Mouse (Mus musculus) ZHBTc4 (cell line): ENCODE measurements around the gene Rap1a.
A peak's percentile ranks its signal among the peaks of the same experiment; 100 is the strongest.

Experiments used
- DNase-seq: peaks from one replicate; pipeline ENCODE4 v3.0.0-alpha.2; 2011; ENCODE audit warnings: low read depth, low spot score

Rap1a gene

DNA sequence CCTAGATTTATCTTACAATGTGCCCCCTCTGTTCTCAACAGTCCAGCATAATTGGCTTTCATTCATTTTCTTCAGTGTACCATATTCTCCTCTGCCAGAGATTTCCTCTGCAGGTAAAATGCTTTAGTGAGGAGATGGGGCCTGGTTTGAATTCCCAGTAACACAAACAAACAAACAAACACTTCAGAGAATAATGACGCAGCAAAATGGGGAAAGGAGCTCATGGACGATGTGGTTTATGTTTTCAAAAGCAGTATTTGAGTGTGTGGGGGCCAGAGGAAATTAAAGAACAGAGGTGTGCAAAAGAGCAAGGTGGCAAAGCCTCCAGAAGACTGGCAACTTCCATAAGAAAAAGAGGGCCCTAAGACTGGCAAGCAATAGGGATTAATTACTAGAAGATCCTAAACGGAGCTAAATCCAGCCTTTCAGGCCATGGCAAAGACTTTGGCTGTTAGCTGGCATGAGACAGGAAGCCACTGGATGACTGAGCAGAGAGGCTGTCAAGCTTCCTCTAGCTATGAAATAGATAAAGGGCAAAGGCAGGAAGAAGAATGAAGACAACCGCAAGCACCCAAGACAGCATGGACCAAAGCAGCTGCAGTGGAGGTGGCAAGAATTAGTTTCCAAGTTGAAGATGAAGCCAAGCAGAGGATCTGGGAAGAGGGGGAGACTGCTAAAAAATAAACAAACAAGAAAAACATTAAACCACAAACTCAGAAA is 37.8 kb downstream of the Rap1a start:
- DNase-seq, result no peak

DNA sequence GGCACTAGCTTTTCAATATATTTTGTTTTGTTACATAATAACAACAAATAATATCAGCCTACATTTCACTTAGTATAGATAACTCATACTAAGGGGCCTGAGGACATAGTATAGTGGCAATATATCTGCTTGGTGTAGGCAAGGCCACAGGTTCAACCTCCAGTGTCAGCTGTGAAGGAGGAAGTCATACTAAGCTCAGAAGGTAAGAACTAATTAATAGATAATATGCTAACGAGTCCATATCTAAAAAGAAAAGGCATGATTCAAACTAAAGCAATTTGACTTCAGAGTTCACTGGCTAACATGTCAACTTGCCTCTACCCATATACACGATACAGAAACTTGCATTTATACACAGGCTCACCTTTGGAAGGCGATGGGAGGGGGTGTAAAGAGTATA is 41.1 kb downstream of the Rap1a start:
- DNase-seq, result no peak

DNA sequence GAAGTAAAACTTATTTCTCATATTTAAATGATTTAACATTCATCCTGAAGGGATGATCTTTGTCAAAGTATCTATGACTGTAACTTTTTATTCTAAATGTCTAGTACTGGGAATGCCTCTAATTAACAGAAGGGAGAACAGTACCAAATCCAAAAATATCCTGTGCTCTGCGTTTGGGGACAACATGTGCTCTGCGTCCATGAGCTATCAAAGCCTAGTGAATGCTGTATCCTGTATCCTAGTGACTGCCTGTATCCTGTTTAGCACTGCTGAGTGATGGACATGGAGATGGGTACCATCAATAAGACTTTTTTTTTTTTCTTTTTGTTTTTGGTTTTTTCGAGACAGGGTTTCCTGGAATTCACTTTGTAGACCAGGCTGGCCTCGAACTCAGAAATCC is 42.5 kb downstream of the Rap1a start:
- no peak for DNase-seq

DNA sequence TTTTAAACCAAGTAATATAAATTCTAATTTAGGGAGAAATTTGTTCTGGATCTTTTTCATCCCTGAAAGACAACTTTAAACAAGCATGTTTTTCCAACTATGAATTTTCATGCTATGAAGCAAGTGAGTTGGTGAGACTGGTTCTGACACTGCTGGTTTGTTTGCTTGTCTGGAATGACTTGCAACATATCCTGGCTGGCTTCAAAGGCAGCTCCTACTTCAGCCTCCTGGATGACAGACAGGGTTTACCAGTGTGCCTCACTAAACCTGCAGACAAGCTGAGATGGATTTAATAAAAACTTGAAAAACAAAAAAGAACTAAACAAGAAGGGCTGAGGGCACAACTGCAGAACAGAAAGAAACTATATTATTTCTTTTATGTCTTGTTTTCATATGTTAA is 43.0 kb downstream of the Rap1a start:
- no peak for DNase-seq

DNA sequence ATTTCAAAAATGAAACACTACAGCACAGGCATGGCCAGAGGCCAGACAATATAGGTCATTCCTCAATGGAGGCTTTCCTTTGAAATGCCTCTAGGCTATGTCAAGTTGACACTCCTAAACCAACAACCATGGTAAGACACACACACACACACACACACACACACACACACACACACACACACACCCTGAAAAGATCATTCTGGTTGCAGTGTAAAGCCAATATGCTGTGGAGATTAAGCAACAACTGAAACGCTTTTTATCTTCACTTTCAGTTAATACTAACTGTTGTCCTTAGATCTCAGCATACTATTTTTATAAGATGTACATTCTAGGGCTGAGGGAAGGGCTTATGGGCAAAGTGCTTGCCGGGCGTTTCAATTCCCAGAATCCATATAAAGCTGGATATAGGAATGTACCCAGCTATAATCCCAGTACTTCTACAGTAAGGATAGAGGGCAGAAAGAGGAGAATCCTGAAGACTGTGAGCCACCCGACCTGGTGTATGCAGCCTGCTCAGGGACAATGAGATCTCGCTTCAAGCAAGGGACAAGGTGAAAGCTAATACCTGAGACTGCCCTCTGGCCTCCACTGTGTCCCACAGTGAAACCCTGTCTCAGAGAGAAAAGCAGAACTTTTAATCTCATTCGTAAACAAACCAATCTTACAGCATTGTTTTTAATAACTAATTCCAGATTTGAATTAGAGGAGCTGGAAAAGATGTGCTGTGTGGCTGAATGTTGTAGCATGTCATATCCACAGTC is 43.6 kb downstream of the Rap1a start:
- no peak for DNase-seq

DNA sequence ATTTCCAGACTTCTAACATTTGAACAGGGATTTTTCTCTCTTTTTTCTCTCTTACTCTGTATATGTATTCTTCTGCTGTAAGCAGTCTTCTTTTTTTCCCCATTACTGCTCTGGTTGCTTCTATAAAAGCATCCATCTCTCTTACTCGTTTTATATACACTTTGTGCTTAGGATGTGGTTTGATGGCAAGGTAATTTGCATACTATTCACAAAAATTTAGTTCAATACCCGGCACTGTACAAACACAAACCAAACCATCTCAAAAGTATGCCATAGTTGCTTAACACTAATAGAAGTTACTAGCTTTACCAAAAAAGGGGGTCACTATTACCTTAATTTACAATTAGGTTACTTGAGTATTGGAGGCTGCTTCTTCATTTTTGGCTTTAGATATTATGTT is 44.6 kb downstream of the Rap1a start:
- DNase-seq, result no peak

DNA sequence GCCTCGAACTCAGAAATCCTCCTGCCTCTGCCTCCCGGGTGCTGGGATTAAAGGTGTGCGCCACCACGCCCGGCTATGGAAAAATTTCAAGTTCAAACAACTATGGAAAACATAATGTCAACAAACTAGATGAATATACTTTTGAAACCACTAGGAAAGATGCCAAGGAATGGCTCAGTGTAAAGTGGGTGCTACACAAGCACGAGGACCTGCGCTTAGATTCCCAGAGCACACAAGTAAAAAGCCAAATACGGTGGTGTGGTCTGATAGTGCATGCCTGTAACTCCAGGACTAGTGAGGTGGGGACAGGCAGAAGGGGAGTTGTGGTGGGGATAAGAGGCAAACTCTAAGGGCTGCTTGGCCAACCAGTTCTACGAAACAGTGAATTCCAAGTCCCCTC is 46.0 kb downstream of the Rap1a start:
- DNase-seq, result no peak

DNA sequence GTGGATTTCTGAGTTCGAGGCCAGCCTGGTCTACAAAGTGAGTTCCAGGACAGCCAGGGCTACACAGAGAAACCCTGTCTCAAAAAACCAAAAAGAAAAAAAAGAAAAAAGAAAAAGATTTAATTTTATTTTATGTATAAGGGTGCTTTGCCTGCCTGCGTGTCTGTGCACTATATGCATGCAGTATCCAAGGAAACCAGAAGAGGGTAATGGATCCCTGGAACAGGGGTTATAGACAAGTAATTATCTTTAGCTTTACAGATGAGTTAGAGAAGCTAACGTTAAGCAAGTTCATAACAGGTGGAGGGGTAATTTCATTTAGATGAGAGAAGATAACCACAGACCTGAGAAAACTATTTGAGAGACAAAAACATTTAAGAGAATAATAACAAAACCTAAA is 47.0 kb downstream of the Rap1a start:
- no peak for DNase-seq

DNA sequence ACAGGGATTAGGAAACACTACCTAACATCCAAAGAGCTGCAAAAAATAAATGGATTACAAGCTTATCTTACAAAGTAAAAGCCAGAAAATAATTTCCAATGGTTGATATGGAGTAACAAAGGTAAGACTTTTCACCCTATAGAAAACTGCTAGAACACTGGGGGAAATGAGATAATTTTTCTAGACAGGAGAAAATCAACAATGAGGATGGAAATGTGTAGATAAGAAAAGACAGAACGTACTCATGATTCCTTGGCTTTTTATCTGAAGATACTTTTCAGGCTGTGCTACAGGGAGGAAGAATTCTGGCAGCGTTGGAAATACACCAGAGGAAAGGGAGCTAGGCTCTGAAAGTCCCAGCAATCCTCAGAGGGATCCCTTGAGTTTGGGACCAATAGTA is 50.3 kb downstream of the Rap1a start:
- DNase-seq, result no peak

DNA sequence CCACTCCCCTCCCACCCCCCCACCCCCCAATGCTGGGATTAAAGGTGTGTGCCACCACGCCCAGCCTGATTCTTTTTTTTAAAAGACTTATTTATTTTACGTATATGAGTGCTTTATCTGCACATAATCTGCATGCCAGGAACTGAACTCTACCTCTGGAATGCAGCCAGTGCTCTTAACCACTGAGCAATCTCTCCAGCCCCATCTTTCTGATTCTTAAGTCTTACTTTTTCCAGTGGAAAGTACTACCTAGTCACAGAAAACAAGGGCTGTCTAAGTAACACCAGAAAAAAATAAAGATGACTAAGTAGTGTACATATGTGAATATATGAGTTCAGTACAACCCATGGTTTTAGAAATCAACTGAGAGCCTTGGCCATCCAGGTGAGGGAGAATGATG is 54.6 kb downstream of the Rap1a start:
- DNase-seq, result no peak

DNA sequence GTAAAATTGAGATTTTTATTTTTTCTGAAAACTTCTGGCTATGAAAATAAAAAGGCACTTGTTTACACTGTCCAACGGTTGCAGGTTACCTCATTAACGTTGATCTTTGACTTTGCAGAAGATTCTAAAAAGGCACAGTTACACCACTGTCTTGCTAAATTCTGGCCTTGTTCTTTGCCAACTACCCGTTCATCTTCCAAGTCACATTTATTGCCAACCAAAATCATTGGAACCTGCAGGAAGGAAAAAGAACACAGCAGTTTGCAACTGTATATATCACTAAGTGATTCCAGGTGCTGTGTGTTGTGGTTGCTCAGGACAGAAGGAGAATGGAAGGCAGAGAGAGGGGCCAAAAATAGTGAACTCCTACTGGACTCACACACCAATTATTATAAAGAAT is 63.5 kb downstream of the Rap1a start:
- DNase-seq, result no peak

DNA sequence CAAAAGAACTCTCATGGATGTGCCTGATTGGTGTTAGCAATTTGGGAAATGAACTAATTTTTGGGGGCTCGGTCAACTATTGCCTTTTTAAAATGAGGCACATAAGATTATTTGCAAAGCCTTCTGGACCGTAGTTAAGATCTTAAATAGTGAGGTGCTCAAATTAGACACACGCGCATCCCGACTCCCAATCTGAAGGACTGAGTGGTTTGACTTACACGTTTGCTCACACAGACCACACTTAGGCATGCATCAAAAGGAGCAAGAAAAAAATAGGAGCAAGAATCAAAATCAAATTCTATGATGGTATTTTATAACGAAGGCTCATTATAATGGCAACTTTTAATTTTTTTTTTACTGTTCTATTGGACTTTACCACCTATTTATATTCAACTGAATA is 64.1 kb downstream of the Rap1a start:
- DNase-seq, result no peak

DNA sequence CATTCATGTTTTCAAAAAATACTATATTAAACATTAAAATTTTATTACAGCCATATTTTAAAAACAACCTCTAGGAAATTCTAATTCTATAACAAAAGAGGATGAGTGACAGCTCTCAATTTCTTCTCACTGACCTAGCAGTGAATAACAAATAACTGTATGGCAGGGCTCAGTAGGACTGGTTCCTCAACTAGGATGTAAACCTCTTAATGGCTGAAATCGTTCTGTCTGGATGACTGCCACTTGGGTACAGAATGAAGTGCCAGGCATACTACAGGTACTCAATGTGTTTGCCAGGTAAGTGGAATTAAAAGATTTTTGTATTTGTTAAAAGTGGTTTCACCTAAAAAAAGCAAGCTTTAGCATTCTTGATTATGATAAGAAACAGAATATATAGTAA is 65.0 kb downstream of the Rap1a start:
- DNase-seq, result no peak

DNA sequence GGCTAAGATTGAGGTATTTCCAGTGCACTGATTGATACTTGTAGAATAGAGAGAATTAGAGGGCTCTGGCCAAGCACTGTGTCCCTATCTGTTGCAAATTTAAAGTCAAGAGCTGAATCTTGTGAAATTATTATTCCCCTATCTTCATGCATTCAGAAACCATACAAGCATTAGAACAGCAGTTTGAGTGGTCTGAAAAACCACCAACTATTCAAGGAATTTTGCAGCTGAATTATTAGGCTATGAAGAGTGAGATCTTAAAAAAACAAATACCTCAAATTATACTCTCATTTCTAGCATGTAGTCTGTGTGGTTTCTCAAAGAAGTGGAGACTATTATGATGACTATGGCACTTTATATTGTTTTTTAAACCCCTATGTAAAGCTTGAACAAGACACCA is 65.9 kb downstream of the Rap1a start:
- DNase-seq, result no peak

DNA sequence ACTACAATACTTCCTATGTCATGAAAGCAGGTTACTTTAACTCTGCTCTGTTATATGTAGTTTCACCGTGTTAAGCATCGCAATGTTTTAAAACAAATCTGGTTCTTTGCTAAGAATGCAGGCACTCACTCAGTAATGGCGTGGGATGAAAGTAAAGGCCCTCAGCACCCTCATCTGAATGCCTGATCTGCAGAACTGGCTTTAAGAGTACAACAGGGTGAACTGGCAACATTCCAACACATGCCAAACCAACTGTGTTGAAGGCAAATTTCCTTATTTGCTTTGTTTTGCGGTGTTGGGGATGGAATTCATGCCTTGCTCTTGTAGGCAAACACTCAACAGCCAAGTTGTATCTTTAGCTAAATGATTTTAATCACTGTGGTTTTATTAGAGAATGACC is 67.6 kb downstream of the Rap1a start:
- DNase-seq, result no peak

DNA sequence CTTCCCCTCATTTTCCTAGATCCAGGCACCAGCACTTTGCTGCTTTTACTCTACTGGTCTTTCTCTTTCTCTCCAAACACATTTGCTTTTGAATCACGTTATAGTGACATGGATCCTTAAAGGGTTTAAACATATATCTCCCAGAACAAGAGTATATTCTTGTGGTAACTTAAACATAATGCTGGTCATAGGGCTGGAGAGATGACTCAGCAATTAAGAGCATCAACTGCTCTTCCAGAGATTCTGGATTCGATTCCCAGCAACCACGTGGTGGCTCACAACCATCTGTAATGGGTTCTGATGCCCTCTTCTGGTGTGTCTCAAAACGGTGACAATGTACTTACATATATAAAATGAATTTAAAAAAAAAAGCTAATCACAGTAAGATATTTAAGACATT is 68.8 kb downstream of the Rap1a start:
- no peak for DNase-seq

DNA sequence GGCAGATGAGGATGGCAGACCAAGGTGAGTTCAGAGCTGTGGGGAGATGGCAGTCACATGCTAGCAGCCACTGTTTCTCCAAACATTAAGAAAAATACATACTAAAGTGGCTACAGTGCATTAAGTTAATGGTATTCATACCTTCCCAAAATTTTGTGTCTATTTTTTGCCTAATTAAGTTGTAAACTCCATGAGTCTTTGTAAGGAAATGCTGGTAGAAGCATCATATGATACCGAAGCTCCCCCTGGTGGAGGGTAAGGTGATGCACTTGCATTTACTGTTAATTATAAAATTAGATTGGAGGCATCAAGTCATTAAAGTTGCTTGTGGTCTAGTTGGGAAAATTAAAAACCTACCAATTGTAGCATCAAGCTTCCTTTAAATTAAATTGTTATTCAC is 75.1 kb downstream of the Rap1a start:
- peak; percentile 58 for DNase-seq

DNA sequence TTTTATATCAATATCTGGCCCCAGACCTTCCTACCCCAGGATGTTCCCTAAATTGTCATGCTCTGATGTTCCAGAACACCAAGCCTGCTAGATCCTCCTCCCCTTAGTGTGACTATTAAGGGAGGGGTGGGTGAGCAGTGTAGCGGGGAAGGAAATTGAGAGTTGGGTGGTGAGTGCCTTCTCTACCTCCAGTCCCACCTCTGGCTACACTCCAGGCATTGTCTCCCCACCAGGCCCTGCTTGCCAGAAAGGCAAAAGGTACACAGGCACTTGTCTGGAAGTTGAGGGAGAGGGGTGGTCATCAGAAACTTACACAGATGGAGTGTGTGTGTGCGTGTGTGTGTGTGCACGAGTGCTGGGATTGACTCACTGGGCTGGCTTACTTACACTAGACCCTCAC is 78.6 kb downstream of the Rap1a start:
- DNase-seq, result no peak

DNA sequence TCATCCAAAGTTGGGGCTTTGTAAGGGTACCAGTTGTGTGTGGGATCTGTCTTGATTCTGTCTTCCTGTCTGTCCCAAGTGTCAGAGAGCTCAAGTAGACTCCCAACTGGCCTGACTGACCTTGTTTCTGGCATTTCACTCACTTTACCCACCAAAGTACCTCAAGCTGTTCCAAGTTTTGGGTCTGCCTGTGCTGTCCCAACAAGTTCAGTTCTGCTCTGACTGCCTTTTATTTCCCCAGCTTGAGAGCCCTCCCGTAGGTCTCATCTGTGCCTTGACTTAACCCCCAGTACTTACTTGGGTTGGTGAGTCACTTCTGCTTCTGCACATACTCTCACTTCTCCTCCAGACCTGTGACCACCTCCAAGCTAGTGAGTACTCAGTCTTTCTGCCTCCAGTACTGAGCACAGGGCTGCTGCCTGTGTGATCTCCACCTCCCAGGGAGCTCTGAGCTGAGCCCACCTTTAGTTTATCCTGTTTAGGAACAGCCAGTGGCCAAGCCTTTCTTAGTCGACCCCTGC is 79.4 kb downstream of the Rap1a start:
- no peak for DNase-seq

DNA sequence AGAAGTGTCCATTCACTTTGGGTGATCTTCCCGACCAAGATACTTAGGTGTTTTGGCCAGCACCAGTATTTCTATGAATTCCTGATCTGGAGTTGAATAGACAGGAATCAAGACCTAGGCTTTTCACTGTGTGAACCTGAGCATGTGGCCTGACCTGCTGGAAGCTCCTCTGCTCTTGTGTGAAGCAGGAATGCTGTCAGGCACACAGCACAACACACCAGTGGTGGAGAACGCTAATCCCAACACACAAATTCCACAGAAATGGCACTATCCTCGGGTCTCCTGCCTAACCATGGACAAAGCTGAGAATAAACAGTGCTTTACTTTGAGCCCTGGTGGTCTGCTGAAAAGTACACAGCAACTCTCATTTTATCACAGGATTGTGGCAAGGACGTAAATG is 80.6 kb downstream of the Rap1a start:
- no peak for DNase-seq

DNA sequence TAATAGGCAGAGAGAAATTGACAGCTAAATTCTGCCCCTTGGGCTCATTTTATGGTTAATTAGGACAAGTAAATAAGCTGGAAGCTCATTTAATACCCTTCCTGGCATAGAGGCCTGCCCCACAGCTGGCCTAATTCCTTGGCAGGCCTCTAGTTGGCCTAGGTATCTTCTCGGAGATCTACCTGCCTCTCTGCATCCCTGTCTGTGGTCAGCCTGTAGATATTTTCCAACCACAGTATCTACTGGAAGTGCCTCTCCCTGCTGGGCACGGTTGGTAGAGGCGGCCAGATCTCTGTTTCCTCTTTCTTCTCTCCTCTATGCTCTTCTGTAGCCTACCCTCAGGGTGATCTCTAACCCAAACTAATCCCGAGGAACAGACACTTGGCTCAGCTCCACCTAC is 81.2 kb downstream of the Rap1a start:
- no peak for DNase-seq

DNA sequence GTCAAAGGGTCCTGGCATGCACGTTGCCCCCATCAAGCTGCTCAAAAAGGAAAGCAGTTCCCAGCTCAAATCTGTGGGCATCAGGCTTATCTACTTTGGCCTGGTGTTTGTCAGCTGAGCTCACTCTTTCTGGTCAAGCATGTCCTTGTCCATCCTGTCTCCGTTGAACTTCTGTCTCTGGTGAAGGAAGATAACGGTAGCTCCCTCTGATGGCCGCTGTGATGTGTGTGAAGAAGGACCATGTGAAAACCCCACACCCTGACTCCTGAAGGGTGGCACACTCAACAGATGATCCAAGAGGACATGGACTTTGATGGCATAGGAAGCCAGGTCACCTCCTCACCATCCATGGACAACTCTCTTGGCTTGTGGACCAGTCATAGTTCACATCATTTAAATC is 82.4 kb downstream of the Rap1a start:
- no peak for DNase-seq

DNA sequence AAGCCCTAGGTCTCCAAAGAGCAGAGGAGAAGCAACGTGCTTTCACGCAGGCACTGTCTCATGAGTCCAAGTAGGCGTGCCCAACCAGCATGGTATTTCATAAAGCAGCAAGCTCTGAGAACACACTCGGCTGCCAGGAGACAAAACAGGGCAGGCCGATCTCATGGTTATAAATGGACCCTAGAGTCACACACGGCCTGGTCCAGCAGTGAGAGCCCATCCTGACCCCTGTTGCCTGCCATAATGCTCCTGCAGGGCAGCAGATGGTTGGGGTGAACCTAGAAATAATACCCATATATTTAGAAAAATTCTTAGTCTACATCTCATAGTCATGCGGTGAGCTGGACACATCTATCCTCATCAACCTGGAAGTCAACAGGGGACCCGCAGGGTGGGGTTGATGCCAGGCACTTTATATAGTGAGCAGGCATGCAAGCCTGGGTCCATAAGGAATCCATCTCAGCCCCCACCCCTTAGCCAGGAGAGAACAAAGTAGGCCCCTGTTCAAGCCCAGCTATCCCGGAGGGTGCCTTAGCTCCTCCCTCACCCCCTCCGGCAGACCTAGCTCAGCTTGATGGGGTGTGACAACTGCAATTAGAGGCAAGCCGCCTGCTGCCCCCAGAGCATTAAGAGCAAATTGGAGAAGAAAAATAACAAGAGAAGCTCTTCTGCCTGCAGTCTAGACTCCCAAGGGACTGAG is 83.1 kb downstream of the Rap1a start:
- no peak for DNase-seq
